Mouse (Mus musculus) erythroblast, embryonic 14.5 days (primary cell): ENCODE measurements around the gene Zc3h12c.

Experiments
- GATA1 ChIP-seq: IDR thresholded peaks from 2 replicates; pipeline ENCODE4 v1.6.1; 2012; ENCODE audit warnings: low read length, inconsistent platforms, mixed read lengths
- TAL1 ChIP-seq: IDR thresholded peaks from 3 replicates; pipeline ENCODE4 v1.6.1; 2012; ENCODE audit warnings: low read length, inconsistent platforms, mixed read lengths

GRCm38 (mm10) chr9:52170131-52170530 is 1.8 kb upstream of the Zc3h12c start:
- TF ChIP-seq TAL1 (no peak), GATA1 (no peak)
